Mouse (Mus musculus) brain, embryonic 14.5 days (tissue): Measurements from ENCODE around the gene Tnfrsf13c.

Source experiments
- CTCF ChIP-seq: fragments of 200-500 bp; IDR thresholded peaks from 2 replicates; pipeline ENCODE4 v1.5.1; 2012; ENCODE audit warnings: inconsistent platforms, mild to moderate bottlenecking, moderate library complexity, borderline replicate concordance; ENCODE audit not compliant: insufficient read depth, insufficient read length; ENCODE audit errors: extremely low read depth
- POLR2A ChIP-seq: fragments of 200-500 bp; IDR thresholded peaks from 2 replicates; pipeline ENCODE4 v1.6.1; 2012; ENCODE audit warnings: mild to moderate bottlenecking, inconsistent platforms, borderline replicate concordance; ENCODE audit not compliant: poor library complexity, insufficient read depth, insufficient read length, severe bottlenecking; ENCODE audit errors: extremely low read depth

GRCm38 (mm10) chr15:82199546-82199945 is 24.6 kb downstream of the Tnfrsf13c start:
- no peak for TF ChIP-seq POLR2A
- TF ChIP-seq CTCF, result no peak
